Mouse (Mus musculus): ENCODE results near the gene Ints14. TPM values are rescaled to one million over a fixed set of nuclear protein-coding genes. Genes with fewer than 3 reads are reported as not detected.

Ints14 gene
- 10 to 100 TPM; 19.4 to 22.2 TPM for total RNA-seq (2021)
- long read RNA-seq, experiment 1, transcript Ints14-202 (13 exons, 2,820 nt): major isoform, 16 of 28 reads
- long read RNA-seq, experiment 1, partial matches to known transcripts: 5 of 28 reads
- long read RNA-seq, experiment 1, other reads (novel, unspliced or antisense): 4 of 28 reads
- long read RNA-seq, experiment 2, transcript Ints14-202 (13 exons, 2,820 nt): major isoform, 7 of 14 reads
- long read RNA-seq, experiment 2, partial matches to known transcripts: 3 of 14 reads
- long read RNA-seq, experiment 2, other reads (novel, unspliced or antisense): 2 of 14 reads

DNA sequence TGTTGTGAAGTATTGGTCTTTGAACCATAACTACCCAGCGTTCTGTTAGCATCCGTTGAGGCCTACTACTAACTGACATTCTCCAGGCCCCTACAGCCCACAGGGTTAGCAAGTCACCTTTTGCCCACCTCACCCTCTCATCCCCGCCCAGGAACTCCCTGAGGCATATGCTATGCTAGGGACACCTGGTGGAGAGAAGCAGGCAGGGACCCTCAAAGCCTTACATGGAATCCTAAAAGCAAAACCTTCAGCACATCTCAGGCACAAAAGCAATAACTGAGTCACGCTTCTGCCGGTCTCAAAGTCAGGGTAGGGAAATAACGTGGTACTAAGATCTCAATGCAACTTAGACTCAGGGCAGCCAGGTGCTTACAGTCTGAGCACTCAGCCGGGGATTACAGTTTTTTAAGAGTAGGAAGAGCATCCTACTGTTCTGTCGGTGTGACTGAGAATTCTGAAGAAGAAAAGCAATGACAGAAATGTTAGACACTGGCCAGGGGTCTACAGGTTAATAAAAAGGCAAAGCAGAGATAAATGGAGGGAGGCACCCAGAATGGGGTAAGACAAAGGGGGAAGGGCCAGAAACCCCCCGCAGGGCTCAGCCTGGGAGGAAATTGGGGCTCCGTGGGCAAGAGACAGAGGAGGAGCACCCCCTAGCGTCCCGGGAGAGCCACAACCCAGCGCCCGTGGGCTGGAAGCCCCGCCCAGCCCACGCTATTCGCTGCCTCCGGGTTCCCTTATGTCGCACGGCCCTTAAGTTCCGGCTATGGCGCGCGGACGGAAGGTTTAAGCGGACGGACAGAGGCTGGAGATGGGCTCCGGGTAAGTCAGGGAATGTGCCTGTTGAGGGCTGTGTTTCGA lies at the start of gene Ints14:
TSS of gene Ints14 (plus strand) at position 789 of the 861 bp plus-strand sequence.
- peak; percentile 88 for TF ChIP-seq CTCF (IDR thresholded peaks at IDR 0.05)
- H3K27ac ChIP-seq: peak within 1 kb of the TSS; percentile 69
- intact Hi-C loops (cut with DNase I): loop anchor here (2.0 to 5.0 kb wide), 4 partner anchors 58 to 678 kb away; partner anchors contain the start of genes Dis3l and Tipin
- DNase-seq (ENCODE audit: extremely low spot score in 1 of 2, low spot score in 2 of 2): peak; percentile 94 to 96
- H3K4me3 ChIP-seq: peak within 1 kb of the TSS; percentile 77

DNA sequence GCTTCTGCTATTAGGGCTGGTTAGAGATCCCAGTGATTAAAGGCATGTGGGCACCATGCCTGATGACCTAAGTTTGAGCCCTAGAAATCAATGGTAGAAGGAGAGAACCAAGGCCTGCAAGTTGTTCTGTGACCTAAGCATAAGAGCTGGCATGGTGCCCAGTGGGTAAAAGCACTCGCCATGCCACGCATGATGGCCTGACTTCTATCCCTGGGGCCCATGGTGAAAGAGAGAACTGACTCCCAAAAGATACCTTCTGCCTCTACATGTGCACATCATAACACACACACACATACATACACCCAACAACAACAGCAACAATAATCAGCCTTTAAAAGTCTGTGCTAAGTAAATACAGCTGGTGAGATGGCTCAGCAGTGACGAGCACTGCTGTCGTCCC lies 47.3 kb upstream of the Ints14 start:
- Histone ChIP-seq H3K4me3 (no peak overlapping the region), H3K27ac (no peak overlapping the region)
- no peak for DNase-seq (ENCODE audit: extremely low spot score in 1 of 2, low spot score in 2 of 2)
- TF ChIP-seq CTCF (IDR thresholded peaks at IDR 0.05): no peak
- intact Hi-C loops (cut with DNase I): no loop called here

DNA sequence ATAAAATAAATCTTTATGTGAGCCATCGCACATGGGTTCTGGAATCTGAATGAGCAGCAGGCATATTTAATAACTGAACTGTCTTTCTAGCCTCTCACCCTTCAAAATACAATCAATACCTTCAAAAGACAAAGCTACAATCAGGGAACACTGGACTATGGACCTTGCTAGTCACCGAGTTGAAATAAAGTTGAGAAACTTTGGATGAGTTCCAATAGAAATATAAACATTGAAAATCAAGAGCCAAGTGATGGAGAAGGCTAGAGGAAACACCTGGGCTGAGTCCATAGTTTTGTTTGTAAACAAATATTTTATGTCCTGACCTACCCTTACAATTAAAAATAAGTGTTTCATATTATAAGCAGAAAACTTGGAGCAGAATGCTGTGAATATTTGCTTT lies 46.7 kb upstream of the Ints14 start:
- DNase-seq (ENCODE audit: extremely low spot score in 1 of 2, low spot score in 2 of 2): no peak
- Histone ChIP-seq H3K27ac (no peak overlapping the region), H3K4me3 (no peak overlapping the region)
- TF ChIP-seq CTCF (IDR thresholded peaks at IDR 0.05): no peak
- intact Hi-C loops (cut with DNase I): no loop called here

DNA sequence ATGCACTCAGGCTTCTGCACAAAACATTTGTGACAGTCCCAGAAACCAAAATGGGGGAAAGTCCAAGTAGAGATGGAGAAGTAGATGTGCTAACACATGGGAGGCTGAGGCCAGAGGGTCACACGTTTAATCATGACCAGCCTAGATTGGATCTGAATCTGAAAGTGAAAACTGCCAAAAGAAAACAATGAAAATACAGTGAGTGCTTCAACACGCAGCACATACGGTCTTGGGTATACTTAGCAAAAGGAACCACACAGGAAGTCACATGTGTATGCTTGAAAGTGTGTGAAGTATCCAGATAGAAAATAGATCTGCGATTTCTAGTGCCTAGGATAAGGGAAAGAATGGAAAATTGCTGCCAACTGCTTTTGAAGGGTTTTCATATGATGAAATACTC lies 46.1 kb upstream of the Ints14 start:
- no peak for DNase-seq (ENCODE audit: extremely low spot score in 1 of 2, low spot score in 2 of 2)
- Histone ChIP-seq H3K27ac (no peak overlapping the region), H3K4me3 (no peak overlapping the region)
- intact Hi-C loops (cut with DNase I): no loop called here
- TF ChIP-seq CTCF (IDR thresholded peaks at IDR 0.05): no peak

DNA sequence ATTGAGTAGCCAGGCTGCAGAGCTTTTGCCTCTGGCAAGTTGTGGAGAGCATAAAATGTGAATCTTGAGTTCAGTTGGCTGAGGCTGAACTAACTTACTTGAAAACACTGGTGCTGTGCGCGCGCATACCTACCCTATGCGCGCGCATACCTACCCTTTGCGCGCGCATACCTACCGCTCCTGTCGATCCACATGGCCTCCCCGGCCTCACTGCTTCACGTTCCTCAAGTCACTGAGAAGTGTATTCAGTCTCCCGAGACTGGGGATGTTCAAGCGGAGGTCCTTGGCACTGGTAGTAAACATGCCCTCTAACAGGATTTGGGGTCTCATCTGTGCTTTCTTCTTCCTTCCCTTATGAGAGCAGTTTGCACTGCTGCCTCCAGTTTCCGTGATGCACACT lies 42.1 kb upstream of the Ints14 start:
- intact Hi-C loops (cut with DNase I): no loop called here
- no peak for TF ChIP-seq CTCF (IDR thresholded peaks at IDR 0.05)
- Histone ChIP-seq H3K27ac (no peak overlapping the region), H3K4me3 (no peak overlapping the region)
- no peak for DNase-seq (ENCODE audit: extremely low spot score in 1 of 2, low spot score in 2 of 2)

DNA sequence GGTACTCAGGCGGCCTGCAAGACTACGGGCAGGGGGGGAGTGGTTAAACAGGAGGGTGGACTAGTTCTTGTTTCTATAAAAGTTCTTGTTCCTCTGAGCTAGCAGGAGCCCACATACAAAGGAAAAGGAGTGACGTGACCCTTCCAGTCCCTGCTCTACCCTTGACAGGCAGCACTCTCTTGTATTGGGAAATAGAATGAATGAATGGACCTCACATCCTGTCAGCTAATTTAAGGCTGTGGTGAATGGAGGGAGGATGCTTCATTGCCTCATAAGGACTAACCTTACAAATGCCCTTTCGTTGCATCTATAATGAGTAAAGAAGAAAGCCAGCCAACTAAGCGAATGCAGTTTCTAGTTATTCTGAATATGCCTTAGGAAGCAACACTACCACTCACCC lies 34.9 kb upstream of the Ints14 start:
- Histone ChIP-seq H3K4me3 (no peak overlapping the region), H3K27ac (peak overlapping the region; percentile 82)
- intact Hi-C loops (cut with DNase I): loop anchor here (5.0 kb wide), 1 partner anchor 398 kb away; no protein-coding TSS in a partner anchor
- no peak for DNase-seq (ENCODE audit: extremely low spot score in 1 of 2, low spot score in 2 of 2)
- TF ChIP-seq CTCF (IDR thresholded peaks at IDR 0.05): no peak

DNA sequence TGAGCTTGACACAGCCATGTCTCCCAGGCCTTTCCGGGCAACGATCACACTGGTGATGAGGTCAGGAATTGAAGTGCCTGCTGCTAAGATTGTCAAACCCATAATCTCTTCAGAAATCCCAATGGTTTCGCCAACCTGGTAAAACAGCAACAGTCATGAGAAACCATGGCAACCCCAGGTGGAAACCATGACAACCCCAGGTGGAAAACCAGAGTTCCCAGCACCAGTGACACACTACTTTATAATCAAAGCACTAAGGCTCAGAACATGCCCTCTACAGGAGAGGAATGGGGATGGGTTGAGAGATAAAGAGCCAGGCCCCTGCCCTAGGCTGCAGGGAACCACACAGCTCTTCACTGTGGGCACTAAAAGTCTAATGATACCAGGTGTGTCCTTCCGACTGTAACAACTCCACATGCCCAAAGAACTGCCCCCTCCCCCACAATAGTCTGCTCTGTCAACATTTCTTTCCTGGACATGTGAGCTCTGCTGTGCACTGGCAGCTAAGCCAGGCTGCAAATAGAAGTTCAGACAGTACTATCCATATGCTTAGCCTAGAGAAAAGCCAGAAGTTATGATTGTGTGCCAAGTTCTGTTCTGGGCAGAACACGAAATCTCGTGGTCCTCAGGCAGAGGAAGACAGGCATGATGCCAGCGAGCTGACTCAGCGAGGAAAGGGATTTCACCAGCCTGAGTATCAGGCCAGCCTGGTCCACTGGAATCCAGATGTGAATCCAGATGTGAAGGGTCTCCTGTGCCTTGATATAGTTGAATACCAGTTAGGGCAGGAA lies 34.3 kb upstream of the Ints14 start:
- intact Hi-C loops (cut with DNase I): loop anchor here (5.0 kb wide), 1 partner anchor 399 kb away; no protein-coding TSS in a partner anchor
- H3K27ac ChIP-seq: peak overlapping the region; percentile 82
- peak; percentile 55 to 77 for DNase-seq (ENCODE audit: extremely low spot score in 1 of 2, low spot score in 2 of 2)
- H3K4me3 ChIP-seq: no peak overlapping the region
- TF ChIP-seq CTCF (IDR thresholded peaks at IDR 0.05): no peak

DNA sequence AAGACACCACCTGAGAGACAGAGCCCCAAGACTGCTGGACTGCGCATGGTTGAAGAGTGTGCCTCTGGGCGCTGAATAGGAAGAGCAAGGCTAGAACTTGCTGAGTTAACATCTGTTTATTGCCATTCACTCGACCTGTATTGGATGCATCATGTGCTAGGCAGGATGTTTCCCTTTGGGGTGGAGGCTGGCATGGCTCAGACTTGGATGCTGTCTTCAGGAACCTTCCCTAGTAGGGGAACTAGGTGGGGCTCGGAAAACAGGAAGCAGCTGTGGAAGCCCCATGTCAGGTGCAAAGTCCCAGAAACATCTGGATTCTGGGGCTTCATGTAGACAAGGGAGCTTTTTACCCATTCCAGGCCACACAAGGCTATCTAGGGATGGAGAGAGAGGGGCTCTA lies 30.4 kb upstream of the Ints14 start:
- H3K27ac ChIP-seq: no peak overlapping the region
- intact Hi-C loops (cut with DNase I): no loop called here
- no peak overlapping the region for H3K4me3 ChIP-seq
- no peak for TF ChIP-seq CTCF (IDR thresholded peaks at IDR 0.05)
- no peak for DNase-seq (ENCODE audit: extremely low spot score in 1 of 2, low spot score in 2 of 2)

DNA sequence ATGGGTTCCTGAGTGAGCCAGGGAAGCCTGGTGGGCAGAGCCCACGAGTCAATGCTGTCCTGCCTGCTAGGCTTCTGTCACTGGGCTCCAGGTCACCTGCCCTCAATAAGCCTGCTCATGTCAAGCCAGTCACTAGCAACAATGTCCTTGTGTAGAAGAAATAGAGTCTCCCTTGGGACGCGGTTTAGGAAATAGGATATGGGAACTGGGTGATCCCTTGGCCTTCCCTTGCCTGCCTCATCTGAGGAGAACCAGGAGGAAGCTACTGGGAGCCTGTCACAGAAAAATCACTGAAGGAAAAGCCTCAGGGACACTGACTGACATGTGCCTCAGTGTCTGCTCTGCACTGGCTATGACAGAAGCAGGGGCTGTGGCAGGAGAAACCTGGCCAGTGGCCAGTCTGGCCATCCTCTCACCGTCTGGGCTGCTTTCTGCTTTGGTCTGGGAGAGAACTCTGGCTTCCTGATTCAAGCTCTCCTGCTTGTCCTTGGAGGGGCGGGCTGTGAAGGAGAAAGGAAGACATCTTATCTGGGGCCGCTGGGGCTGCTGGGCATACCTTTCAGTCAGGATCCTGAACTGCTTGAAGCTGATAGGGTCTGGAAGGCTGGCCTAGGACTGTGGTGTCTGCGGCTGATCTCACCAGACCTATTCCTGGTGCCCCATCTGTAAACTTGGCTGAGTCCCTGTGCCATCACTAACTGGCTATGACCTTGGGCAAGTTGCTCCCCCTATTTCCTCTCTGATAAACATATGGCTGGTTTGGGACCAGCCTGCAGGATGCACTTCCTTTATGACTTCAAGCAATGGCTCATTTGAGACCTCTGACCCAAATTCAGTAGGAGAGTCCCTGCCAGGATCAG lies 28.7 kb upstream of the Ints14 start:
- intact Hi-C loops (cut with DNase I): no loop called here
- Histone ChIP-seq H3K4me3 (no peak overlapping the region), H3K27ac (no peak overlapping the region)
- DNase-seq (ENCODE audit: extremely low spot score in 1 of 2, low spot score in 2 of 2): no peak
- TF ChIP-seq CTCF (IDR thresholded peaks at IDR 0.05): no peak

DNA sequence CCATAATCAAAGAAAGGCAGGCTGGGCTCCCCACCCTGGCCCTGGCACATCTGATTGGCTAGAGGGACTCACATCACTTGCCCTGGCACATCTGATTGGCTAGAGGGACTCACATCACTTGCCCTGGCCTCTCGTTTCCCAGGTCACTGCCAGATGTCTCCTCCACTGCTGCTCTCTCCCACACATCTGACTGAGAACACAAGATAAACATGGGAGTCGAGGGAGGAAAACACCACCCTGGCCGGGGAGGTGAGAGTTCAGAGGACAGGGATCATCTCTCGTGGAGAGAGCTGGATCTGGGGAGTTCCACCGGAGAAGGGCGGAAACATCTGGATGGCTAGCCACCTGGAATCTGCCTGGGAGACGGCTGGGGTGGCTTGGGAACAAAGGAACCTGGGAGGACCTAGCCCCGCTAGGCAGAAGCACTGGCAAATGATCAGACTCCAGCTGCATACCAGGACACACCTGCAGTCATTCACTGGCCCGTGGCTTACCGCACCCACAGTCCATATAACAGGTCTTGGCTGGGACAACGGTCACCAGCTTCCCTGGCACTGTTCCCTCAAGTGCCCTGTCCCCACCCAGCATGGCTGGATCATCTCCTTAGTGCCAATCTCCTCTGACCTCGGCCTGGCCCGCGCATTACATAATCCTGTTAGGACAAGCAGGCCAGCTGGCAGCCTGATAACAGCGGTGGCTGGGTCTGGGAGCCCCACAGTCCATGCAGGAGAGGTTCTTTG lies 26.5 kb upstream of the Ints14 start:
- intact Hi-C loops (cut with DNase I): no loop called here
- no peak for TF ChIP-seq CTCF (IDR thresholded peaks at IDR 0.05)
- Histone ChIP-seq H3K27ac (no peak overlapping the region), H3K4me3 (no peak overlapping the region)
- no peak for DNase-seq (ENCODE audit: extremely low spot score in 1 of 2, low spot score in 2 of 2)

Measured in left cerebral cortex, adult 2 months (tissue).